In genomic region chr7:30421175-30421889, GRCm38 (mm10) we compare ENCODE assay signal across 8 mouse cellular contexts. TPM values are rescaled to one million over a fixed set of nuclear protein-coding genes. Genes with fewer than 3 reads are reported as not detected.
DNase-seq lines count a peak whose midpoint lies in the region; ATAC-seq and TF ChIP-seq lines count a peak whose summit lies in the region.

Nfkbid (plus strand) TSS chr7:30421732.

- H3K4me3 ChIP-seq in gastrocnemius, adult 2 months, result peak within 1 kb of the TSS; percentile 84
- H3K4me3 ChIP-seq in hindbrain, postnatal 0 days (ENCODE audit: low read length), result peak within 1 kb of the TSS; percentile 46
- H3K4me3 ChIP-seq in liver, adult 2 months (ENCODE audit: insufficient read depth, low read depth, low read length), result peak within 1 kb of the TSS; percentile 50
- H3K4me3 ChIP-seq in midbrain, embryonic 16.5 days (ENCODE audit: low read depth, low read length), result peak within 1 kb of the TSS; percentile 68
- peak within 1 kb of the TSS; percentile 59 for H3K4me3 ChIP-seq in stomach, embryonic 15.5 days (replicated peaks)

- H3K27me3 ChIP-seq in hindbrain, postnatal 0 days (ENCODE audit: insufficient read depth, low read length), result no peaks in the 10 kb centered on the region
- H3K27me3 ChIP-seq in liver, adult 2 months (ENCODE audit: control insufficient read depth, insufficient read depth, low read length), result no peaks in the 10 kb centered on the region
- H3K27me3 ChIP-seq in midbrain, embryonic 16.5 days (ENCODE audit: control insufficient read depth, insufficient read depth, low read depth, low read length), result no peaks in the 10 kb centered on the region
- no peaks in the 10 kb centered on the region for H3K27me3 ChIP-seq in stomach, embryonic 15.5 days (replicated peaks)

- H3K4me1 ChIP-seq in hindbrain, postnatal 0 days (ENCODE audit: insufficient read depth, low read length), result peaks cover 5% of the 10 kb centered on the region; the same call in 1 of the 2 replicates
- 0 out of 2 replicates have a peak, but pooled peaks cover 2% of the 10 kb centered on the region for H3K4me1 ChIP-seq in liver, adult 2 months (ENCODE audit: control insufficient read depth, insufficient read depth, low read length)
- H3K4me1 ChIP-seq in midbrain, embryonic 16.5 days (ENCODE audit: control insufficient read depth, insufficient read depth, low read length), result peaks cover 17% of the 10 kb centered on the region; the same call in 1 of the 2 replicates
- H3K4me1 ChIP-seq in stomach, embryonic 15.5 days, result peaks cover 12% of the 10 kb centered on the region; the same call in 1 of the 2 replicates

- no peaks in the 10 kb centered on the region for H3K9me3 ChIP-seq in hindbrain, postnatal 0 days (ENCODE audit: low read length)
- peaks cover 3% of the 10 kb centered on the region; the same call in 1 of the 2 replicates for H3K9me3 ChIP-seq in midbrain, embryonic 16.5 days (replicated peaks; ENCODE audit: control insufficient read depth, low read length, poor library complexity, severe bottlenecking)
- no peaks in the 10 kb centered on the region for H3K9me3 ChIP-seq in stomach, embryonic 15.5 days

- TF ChIP-seq POLR2A in liver, adult 2 months (IDR thresholded peaks at IDR 0.05; ENCODE audit: extremely low read depth, insufficient read depth, low read length), result no peak

- no peaks in the 10 kb centered on the region; the same call in 1 of the 2 replicates for H3K36me3 ChIP-seq in hindbrain, postnatal 0 days (ENCODE audit: insufficient read depth, low read length)
- no peaks in the 10 kb centered on the region for H3K36me3 ChIP-seq in liver, adult 2 months (ENCODE audit: control insufficient read depth, insufficient read depth, low read length)
- 0 out of 2 replicates have a peak, but pooled peaks cover 2% of the 10 kb centered on the region for H3K36me3 ChIP-seq in midbrain, embryonic 16.5 days (ENCODE audit: control insufficient read depth, insufficient read depth, low read length)
- H3K36me3 ChIP-seq in stomach, embryonic 15.5 days, result no peaks in the 10 kb centered on the region

- peak within 1 kb of the TSS; percentile 69 for H3K27ac ChIP-seq in gastrocnemius, adult 2 months
- peak within 1 kb of the TSS; percentile 54; the same call in 1 of the 2 replicates for H3K27ac ChIP-seq in hindbrain, postnatal 0 days
- H3K27ac ChIP-seq in liver, adult 2 months (replicated peaks; ENCODE audit: insufficient read depth, low read depth, low read length), result peak within 1 kb of the TSS; percentile 56
- peak within 1 kb of the TSS; percentile 58 for H3K27ac ChIP-seq in midbrain, embryonic 16.5 days (ENCODE audit: low read length)
- peak within 1 kb of the TSS; percentile 68 for H3K27ac ChIP-seq in stomach, embryonic 15.5 days

- peak; percentile 67 for DNase-seq in right cerebral cortex, adult 18-20 months
- DNase-seq in right cerebral cortex, postnatal 36 days (ENCODE audit: low spot score in 2 of 2), result no peak
- peak; percentile 68 for DNase-seq in cerebellum, adult 8-10 months
- DNase-seq in gastrocnemius, adult 2 months, result peak; percentile 70
- peak; percentile 47 for DNase-seq in hindbrain, postnatal 0 days (ENCODE audit: low spot score)
- peak; percentile 22 for DNase-seq in liver, adult 2 months (ENCODE audit: extremely low read depth, low read depth, low spot score)

- H3K4me2 ChIP-seq in hindbrain, postnatal 0 days (ENCODE audit: low read depth, low read length), result peak within 1 kb of the TSS; percentile 78
- H3K4me2 ChIP-seq in midbrain, embryonic 16.5 days (ENCODE audit: low read length), result peak within 1 kb of the TSS; percentile 99
- peak within 1 kb of the TSS; percentile 99 for H3K4me2 ChIP-seq in stomach, embryonic 15.5 days

- 10% methylated on average over 31 of the region's 31 CpGs for WGBS in hindbrain, postnatal 0 days
- WGBS in liver, adult 2 months, result 11% methylated on average over 31 of the region's 31 CpGs
- 10% methylated on average over 31 of the region's 31 CpGs for WGBS in midbrain, embryonic 16.5 days
- 9% methylated on average over 31 of the region's 31 CpGs for WGBS in stomach, embryonic 15.5 days

- H3K9ac ChIP-seq in hindbrain, postnatal 0 days (replicated peaks; ENCODE audit: low read length), result peak within 1 kb of the TSS; percentile 57
- peak within 1 kb of the TSS; percentile 54 for H3K9ac ChIP-seq in liver, adult 2 months (ENCODE audit: low read depth, low read length)
- H3K9ac ChIP-seq in midbrain, embryonic 16.5 days (ENCODE audit: low read depth, low read length), result peak within 1 kb of the TSS; percentile 79
- peak within 1 kb of the TSS; percentile 41 for H3K9ac ChIP-seq in stomach, embryonic 15.5 days

- TF ChIP-seq CTCF in gastrocnemius, adult 2 months (IDR thresholded peaks at IDR 0.05), result no peak
- no peak for TF ChIP-seq CTCF in hindbrain, postnatal 0 days (IDR thresholded peaks at IDR 0.05; ENCODE audit: low read depth)
- no peak for TF ChIP-seq CTCF in liver, adult 2 months (IDR thresholded peaks at IDR 0.05; ENCODE audit: low read depth, low read length)

- ATAC-seq in hindbrain, postnatal 0 days, result no peak
- ATAC-seq in midbrain, embryonic 16.5 days, result peak; percentile 6
- 0 out of 2 replicates have a peak, but pooled peaks have one; percentile 30 for ATAC-seq in stomach, embryonic 15.5 days (ENCODE audit: insufficient read depth, low FRiP score, low read depth)

- intact Hi-C loops in gastrocnemius, adult 2 months (cut with DNase I), result no loop called here

- H3K79me2 ChIP-seq in liver, adult 2 months (ENCODE audit: control insufficient read depth, insufficient read depth, low read length), result no peaks in the 10 kb centered on the region

RNA-seq across cellular contexts. Expression of gene Nfkbid, which starts in this region (rescaled TPM):
- total RNA-seq in gastrocnemius, adult 2 months (2021), result under 1 TPM; 0.11 to 0.13 TPM
- total RNA-seq in hindbrain, postnatal 0 days (2014; rRNA removed), result 1.9 and 3.7 TPM in 2 replicates
- polyA plus RNA-seq in hindbrain, postnatal 0 days (2015; fragmentation: Nextera tagmentation; extraction: Ambion mirVana), result 2.1 TPM in 2 replicates
- 0.55 and 1.0 TPM in 2 replicates for total RNA-seq in liver, adult 2 months (2014; rRNA removed)
- 0.52 and 0.92 TPM in 2 replicates for polyA plus RNA-seq in liver, adult 2 months (2012; rRNA removed)
- polyA plus RNA-seq in midbrain, embryonic 16.5 days (2015; fragmentation: Nextera tagmentation; extraction: Ambion mirVana), result 2.7 and 2.9 TPM in 2 replicates
- polyA plus RNA-seq in stomach, embryonic 15.5 days (2015; fragmentation: Nextera tagmentation; extraction: Ambion mirVana), result 2.5 and 2.6 TPM in 2 replicates

Comparison
In these comparisons a context has a peak if more than half of its experiments do, and no peak if none do; other contexts are left out.
1. DNase-seq: peak in right cerebral cortex, adult 18-20 months (single experiment), cerebellum, adult 8-10 months (single experiment), hindbrain, postnatal 0 days (single experiment) and liver, adult 2 months (single experiment); none in right cerebral cortex, postnatal 36 days (0 of 2).
2. Peak in DNase-seq, H3K4me3 ChIP-seq and H3K27ac ChIP-seq in gastrocnemius, adult 2 months; RNA of the gene not detected or under 1 TPM.
3. Peak in every context shown above with its lines, with median percentiles within 50 percentile points of each other: H3K27ac ChIP-seq, H3K4me3 ChIP-seq, H3K4me2 ChIP-seq and H3K9ac ChIP-seq.